Mouse (Mus musculus): ENCODE measurements around the gene 2310079G19Rik. TPM values are rescaled to one million over a fixed set of nuclear protein-coding genes. Genes with fewer than 3 reads are reported as not detected.

The 2310079G19Rik gene
- not detected in 2 replicates for polyA plus RNA-seq (2012)

DNA sequence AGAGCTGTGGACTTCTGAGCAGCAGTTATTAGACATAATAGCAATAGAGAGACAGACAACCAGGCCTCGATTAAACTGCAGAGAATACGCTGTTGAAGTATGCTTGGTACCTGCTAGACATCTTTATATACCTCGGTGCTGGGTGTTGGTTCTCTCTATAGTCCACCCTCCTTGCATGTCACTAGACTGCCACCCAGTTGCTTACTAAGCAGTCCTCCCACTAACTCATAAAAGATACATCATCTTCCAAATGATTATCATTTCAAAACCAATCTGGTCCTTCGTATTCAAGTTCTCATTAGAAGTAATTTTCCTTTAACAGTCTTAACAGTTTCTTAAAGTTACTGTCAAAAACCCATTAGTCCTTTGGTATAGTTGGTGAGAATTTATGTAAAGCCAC is at the start of gene 2310079G19Rik:
2310079G19Rik (minus strand) TSS at position 101 of the 400 bp plus-strand sequence.
- TF ChIP-seq TAL1 (IDR thresholded peaks at IDR 0.05; ENCODE audit: low read length), result no peak
- TF ChIP-seq GATA1 (IDR thresholded peaks at IDR 0.05; ENCODE audit: low read length), result no peak
- Histone ChIP-seq H3K4me1 (ENCODE audit: control insufficient read depth) (no peaks in the 10 kb centered on the region), H3K27me3 (ENCODE audit: control insufficient read depth) (no peaks in the 10 kb centered on the region), H3K9me3 (ENCODE audit: control insufficient read depth, low read length) (peaks cover 6% of the 10 kb centered on the region), H3K4me3 (replicated peaks) (no peak within 1 kb of the TSS), H3K36me3 (ENCODE audit: control insufficient read depth) (no peaks in the 10 kb centered on the region)

DNA sequence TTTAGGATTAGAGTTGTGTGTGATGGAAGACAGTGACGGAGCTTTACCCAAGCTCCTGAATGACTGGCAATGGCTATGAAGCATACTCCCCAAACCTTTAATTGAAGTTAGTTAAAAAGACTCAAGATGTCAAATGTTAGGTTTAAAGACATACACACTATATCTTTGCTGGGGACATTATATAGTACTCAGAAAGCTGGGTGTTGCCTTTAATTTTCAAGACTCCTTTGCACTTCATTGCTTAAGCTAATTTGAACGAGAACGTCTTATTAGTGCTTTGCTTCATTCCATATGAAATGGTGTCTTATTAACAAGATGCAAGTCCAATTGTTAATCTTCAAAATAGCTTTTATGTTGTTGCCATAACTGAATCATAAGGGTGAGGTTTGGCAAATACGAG is 44.1 kb upstream of the 2310079G19Rik start, which contains the start of gene Krtap27-1:
Krtap27-1 (minus strand) TSS at position 101 of the 400 bp plus-strand sequence.
- Histone ChIP-seq H3K9me3 (ENCODE audit: control insufficient read depth, low read length) (peaks cover 5% of the 10 kb centered on the region; the same call in 1 of the 2 replicates), H3K4me1 (ENCODE audit: control insufficient read depth) (no peaks in the 10 kb centered on the region), H3K36me3 (ENCODE audit: control insufficient read depth) (no peaks in the 10 kb centered on the region), H3K27me3 (ENCODE audit: control insufficient read depth) (no peaks in the 10 kb centered on the region), H3K4me3 (replicated peaks) (no peak within 1 kb of the TSS)
- TF ChIP-seq GATA1 (IDR thresholded peaks at IDR 0.05; ENCODE audit: low read length) (no peak), TAL1 (IDR thresholded peaks at IDR 0.05; ENCODE audit: low read length) (no peak)

DNA sequence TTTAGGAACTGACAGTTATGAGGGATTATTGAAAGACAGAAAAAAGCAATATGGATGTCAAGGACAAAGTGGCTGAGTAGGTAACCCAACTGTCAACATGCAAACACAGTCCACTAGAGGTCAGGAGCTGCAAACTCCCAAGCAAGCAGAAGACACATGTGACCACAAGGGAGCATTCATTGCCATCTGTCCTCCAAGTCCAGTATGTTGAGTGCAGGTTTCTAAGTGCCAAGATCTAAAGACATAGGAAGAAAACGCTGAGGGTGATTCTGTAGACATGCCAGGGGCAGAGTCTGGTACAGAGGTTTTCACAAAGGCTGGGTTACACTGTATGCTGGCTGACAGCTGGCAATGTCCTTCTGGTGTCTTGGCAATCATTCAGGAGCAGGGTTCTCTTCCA is 30.0 kb upstream of the 2310079G19Rik start:
- Histone ChIP-seq H3K4me1 (ENCODE audit: control insufficient read depth) (no peaks in the 10 kb centered on the region), H3K4me3 (replicated peaks) (no peak overlapping the region), H3K27me3 (ENCODE audit: control insufficient read depth) (no peaks in the 10 kb centered on the region), H3K9me3 (ENCODE audit: control insufficient read depth, low read length) (no peaks in the 10 kb centered on the region; the same call in 1 of the 2 replicates), H3K36me3 (ENCODE audit: control insufficient read depth) (no peaks in the 10 kb centered on the region)
- no peak for TF ChIP-seq GATA1 (IDR thresholded peaks at IDR 0.05; ENCODE audit: low read length)
- TF ChIP-seq TAL1 (IDR thresholded peaks at IDR 0.05; ENCODE audit: low read length), result no peak

DNA sequence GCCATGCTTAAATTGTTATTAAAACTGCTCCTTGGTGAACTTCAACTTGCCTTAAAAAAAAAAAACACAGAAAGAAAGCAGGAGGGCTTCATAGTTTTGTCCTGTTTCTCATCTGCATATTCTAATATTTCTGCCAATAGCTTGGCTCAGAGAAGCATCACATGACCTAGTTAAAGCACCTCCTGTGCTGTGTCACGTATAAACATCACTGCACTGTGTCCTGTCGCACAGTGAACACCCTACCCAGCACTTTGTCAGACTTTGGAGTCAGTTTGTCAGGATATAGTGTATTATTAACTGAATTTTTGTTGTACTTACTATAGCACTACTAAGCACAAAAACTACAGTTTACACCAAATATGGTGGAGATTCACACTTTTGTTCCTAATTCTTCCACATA is 24.5 kb upstream of the 2310079G19Rik start:
- no peaks in the 10 kb centered on the region for H3K4me1 ChIP-seq (ENCODE audit: control insufficient read depth)
- TF ChIP-seq TAL1 (IDR thresholded peaks at IDR 0.05; ENCODE audit: low read length), result no peak
- TF ChIP-seq GATA1 (IDR thresholded peaks at IDR 0.05; ENCODE audit: low read length), result no peak
- no peaks in the 10 kb centered on the region for H3K27me3 ChIP-seq (ENCODE audit: control insufficient read depth)
- peaks cover 7% of the 10 kb centered on the region for H3K9me3 ChIP-seq (ENCODE audit: control insufficient read depth, low read length)
- no peaks in the 10 kb centered on the region for H3K36me3 ChIP-seq (ENCODE audit: control insufficient read depth)
- H3K4me3 ChIP-seq (replicated peaks), result no peak overlapping the region

DNA sequence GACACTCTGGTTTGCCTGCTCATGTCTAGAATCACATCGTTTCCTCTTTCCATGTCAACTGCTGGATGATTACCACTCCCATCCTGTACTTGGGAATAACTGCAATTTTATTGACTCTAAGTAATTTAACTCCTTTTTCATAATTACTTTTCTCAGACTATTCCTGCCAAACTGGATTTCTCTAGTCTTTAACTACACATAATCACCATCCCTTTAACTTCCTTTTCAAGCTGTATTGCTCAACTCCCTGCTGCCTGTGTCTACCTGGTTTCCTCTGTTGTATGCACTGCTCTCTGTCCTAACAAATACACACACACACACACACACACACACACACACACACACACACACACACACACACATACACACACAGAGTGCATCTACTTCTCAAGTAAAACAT is 23.6 kb upstream of the 2310079G19Rik start:
- Histone ChIP-seq H3K27me3 (ENCODE audit: control insufficient read depth) (no peaks in the 10 kb centered on the region), H3K9me3 (ENCODE audit: control insufficient read depth, low read length) (peaks cover 12% of the 10 kb centered on the region), H3K4me3 (replicated peaks) (no peak overlapping the region), H3K36me3 (ENCODE audit: control insufficient read depth) (no peaks in the 10 kb centered on the region), H3K4me1 (ENCODE audit: control insufficient read depth) (no peaks in the 10 kb centered on the region)
- no peak for TF ChIP-seq TAL1 (IDR thresholded peaks at IDR 0.05; ENCODE audit: low read length)
- TF ChIP-seq GATA1 (IDR thresholded peaks at IDR 0.05; ENCODE audit: low read length), result no peak

DNA sequence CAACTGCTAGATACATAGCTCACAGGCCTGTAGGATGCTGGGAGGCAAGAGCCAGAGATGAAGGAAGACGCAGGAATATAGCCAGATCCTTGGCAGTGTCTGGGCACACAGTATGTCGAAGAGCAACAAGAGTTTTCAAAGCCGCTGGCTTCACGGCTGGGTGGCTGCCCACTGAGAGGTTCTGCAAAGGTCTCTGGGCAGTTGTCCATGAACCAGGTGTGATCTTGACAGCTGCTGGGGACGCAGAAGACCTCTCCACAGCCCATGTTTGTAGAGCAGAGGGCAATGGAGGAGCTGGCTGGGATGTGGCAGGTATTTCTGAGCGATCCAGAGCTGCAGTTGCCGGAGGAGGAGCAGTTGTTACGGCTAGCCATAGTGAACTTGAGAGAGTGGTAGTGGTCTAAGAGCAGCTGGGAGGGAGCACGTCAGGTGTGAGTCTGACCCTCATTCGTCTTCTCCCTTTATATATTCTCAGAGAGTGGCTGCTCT is 19.9 kb upstream of the 2310079G19Rik start, which contains the start of gene Krtap26-1:
Krtap26-1 (minus strand) TSS at position 439 of the 489 bp plus-strand sequence.
- H3K27me3 ChIP-seq (ENCODE audit: control insufficient read depth), result no peaks in the 10 kb centered on the region
- no peak for TF ChIP-seq TAL1 (IDR thresholded peaks at IDR 0.05; ENCODE audit: low read length)
- TF ChIP-seq GATA1 (IDR thresholded peaks at IDR 0.05; ENCODE audit: low read length), result no peak
- no peak within 1 kb of the TSS for H3K4me3 ChIP-seq (replicated peaks)
- no peaks in the 10 kb centered on the region for H3K36me3 ChIP-seq (ENCODE audit: control insufficient read depth)
- no peaks in the 10 kb centered on the region for H3K4me1 ChIP-seq (ENCODE audit: control insufficient read depth)
- H3K9me3 ChIP-seq (ENCODE audit: control insufficient read depth, low read length), result peaks cover 16% of the 10 kb centered on the region

DNA sequence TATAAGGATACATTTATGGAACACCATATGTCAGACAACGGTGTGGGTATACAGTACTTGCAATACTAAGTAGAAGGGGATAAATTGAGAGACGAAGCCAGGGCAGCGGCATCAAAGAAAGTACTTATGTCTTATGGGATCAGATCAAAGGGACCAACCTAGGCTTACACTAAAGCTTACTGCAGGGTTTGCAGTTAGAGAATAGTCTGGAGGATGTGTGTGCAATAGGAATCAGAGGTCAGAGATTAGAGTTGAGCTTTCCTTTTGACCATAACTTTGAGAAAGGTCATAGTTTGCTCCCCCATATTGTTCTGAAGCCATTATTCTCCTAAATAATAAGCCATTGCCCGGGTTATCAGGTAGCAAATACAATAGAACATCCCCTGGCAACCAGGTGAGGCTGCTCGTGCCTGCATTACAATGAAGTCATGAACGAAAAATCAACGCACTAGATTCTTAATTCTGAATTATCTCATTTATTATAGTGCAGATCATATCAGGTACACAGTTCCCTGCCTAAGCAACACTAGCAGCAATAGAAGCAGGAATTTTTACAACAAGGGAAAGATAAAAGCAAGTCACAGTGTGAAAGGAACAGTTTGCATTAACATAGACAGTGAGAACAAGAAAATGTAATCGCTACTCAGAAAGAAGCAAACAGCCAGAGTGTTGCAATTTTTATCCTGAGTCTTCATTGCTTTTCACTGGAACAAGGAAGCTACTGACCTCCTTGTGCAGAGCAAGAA is 19.1 kb upstream of the 2310079G19Rik start:
- peaks cover 16% of the 10 kb centered on the region for H3K9me3 ChIP-seq (ENCODE audit: control insufficient read depth, low read length)
- no peaks in the 10 kb centered on the region for H3K4me1 ChIP-seq (ENCODE audit: control insufficient read depth)
- H3K4me3 ChIP-seq (replicated peaks), result no peak overlapping the region
- H3K36me3 ChIP-seq (ENCODE audit: control insufficient read depth), result no peaks in the 10 kb centered on the region
- no peaks in the 10 kb centered on the region for H3K27me3 ChIP-seq (ENCODE audit: control insufficient read depth)
- TF ChIP-seq GATA1 (IDR thresholded peaks at IDR 0.05; ENCODE audit: low read length) (no peak), TAL1 (IDR thresholded peaks at IDR 0.05; ENCODE audit: low read length) (no peak)

DNA sequence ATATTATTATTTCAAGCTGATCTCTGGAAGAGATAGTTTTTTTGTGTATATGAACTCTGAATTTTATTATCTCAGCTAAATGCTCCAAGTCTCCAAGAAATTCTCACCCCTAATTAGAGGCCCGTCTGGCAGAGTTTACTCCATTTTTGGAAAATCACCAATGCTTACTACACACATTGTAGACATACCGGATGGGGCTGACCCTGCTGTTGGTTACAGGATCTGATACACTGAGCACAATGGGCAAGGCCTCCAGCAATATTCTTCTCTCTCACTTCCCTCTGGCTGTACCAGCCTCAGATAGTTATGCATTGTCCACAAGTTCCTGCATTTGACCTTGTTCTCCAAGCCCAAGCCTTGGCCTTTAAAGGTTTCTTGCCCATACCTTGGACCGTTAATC is 12.6 kb upstream of the 2310079G19Rik start:
- no peak overlapping the region for H3K4me3 ChIP-seq (replicated peaks)
- peaks cover 5% of the 10 kb centered on the region for H3K9me3 ChIP-seq (ENCODE audit: control insufficient read depth, low read length)
- TF ChIP-seq TAL1 (IDR thresholded peaks at IDR 0.05; ENCODE audit: low read length) (no peak), GATA1 (IDR thresholded peaks at IDR 0.05; ENCODE audit: low read length) (no peak)
- H3K27me3 ChIP-seq (ENCODE audit: control insufficient read depth), result no peaks in the 10 kb centered on the region
- H3K36me3 ChIP-seq (ENCODE audit: control insufficient read depth), result no peaks in the 10 kb centered on the region
- H3K4me1 ChIP-seq (ENCODE audit: control insufficient read depth), result no peaks in the 10 kb centered on the region

DNA sequence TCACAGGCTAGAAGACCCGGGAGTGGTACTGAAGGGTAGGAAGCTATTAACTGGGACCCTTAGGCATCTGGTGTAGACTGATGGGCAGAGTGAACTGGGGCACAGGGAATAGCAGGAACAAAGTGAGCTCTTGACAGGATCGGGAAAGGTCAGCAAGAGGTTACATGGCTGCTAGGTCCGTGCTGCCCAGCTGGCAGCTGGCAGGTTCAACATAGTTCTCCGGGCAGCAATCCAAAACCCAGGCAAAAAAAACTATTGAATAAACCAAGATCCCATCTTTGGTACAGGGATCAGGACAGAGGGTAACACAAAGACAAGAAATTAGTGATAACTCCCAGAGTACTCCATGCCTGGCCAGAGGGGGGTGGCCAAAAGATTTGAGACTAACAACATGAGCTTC is 7.7 kb upstream of the 2310079G19Rik start:
- H3K4me1 ChIP-seq (ENCODE audit: control insufficient read depth), result no peaks in the 10 kb centered on the region
- no peak overlapping the region for H3K4me3 ChIP-seq (replicated peaks)
- 0 out of 2 replicates have a peak, but pooled peaks cover 2% of the 10 kb centered on the region for H3K9me3 ChIP-seq (ENCODE audit: control insufficient read depth, low read length)
- H3K27me3 ChIP-seq (ENCODE audit: control insufficient read depth), result no peaks in the 10 kb centered on the region
- no peaks in the 10 kb centered on the region for H3K36me3 ChIP-seq (ENCODE audit: control insufficient read depth)
- TF ChIP-seq TAL1 (IDR thresholded peaks at IDR 0.05; ENCODE audit: low read length) (no peak), GATA1 (IDR thresholded peaks at IDR 0.05; ENCODE audit: low read length) (no peak)

Data from erythroblast, embryonic 14.5 days (primary cell).